Mouse (Mus musculus) skeletal muscle tissue, adult 2 months (tissue): Measurements from ENCODE around the gene Srrd.

Source experiments
- DNase-seq: peaks from one replicate; pipeline ENCODE4 v3.0.0-alpha.2; 2012; ENCODE audit warnings: low read depth, low spot score

Gene Srrd

GRCm38 (mm10) chr5:112289236-112289635 lies 53.6 kb downstream of the Srrd start:
- DNase-seq: no peak

DNA sequence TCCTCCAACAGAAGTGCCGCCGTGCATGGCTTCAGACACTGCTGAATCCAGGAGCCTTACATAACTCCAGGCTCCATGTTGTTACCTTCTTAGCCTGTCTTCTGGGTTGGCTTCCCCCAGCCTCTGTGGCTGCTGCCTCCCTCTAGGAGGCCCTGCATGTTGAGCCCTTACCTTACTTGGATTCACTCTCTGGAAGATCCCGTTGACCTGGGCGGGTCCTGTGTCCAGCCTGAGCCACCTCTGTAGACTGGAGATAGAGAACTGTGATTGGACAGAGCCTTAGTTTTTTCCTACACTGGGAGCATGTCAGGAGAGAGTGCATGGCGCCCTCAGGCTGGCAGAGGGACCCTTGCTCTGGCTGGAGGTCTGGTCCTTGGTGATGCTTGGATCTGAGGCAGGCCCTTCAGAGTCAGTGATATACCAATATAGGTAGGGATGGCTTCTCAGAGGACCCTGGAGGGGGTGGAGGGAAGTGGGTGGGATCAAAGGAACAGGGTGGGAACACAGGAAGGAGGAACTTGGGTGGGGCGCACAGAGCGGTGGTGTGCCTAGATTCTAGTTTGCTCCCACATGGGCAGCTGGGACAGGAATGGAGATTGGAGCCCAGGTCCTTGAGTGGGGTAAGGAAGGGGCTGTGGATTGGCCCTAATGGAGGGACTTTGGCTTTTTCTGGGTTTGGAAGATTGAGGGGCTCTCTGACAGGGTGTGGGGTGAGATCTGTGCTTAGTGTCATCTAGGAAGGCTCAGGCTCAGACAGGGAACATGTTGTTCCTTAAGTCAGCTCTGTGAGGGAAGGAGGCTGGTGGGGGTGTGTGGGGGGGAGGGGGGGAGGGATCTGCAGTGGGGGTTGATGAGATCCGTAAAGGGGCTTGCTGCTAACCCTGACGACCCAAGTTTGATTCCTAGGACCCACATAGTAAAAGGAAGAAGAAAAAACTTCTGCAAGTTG lies 54.4 kb downstream of the Srrd start:
- no peak for DNase-seq

DNA sequence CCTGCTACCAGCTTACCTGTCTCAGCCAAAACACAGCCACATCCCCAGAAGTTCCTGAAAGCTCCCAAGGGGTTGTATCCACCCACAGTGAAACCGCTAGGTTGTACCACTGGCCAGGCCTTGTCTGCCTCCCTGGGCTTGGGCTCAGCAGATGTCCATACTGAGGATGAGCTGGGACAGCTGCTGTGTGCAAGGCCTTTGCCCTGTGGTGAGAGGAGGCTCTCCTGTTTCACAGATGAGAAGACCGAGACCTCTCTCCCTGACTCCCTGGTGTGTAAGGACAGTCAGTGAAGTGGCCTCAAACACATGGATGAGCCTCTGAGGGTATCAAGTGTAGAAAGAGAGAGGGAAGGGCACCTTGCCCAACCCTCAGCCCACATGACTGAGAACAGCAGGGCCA lies 55.2 kb downstream of the Srrd start:
- DNase-seq: no peak
